Mouse (Mus musculus): ENCODE measurements around the gene Camta1.

Camta1 gene

GRCm38 (mm10) chr4:151861806-151862739 lies at the start of gene Camta1:
Gene Camta1 (minus strand): TSS chr4:151861876.
- DNase-seq (ENCODE audit: low spot score in 2 of 2): peak; percentile 99

GRCm38 (mm10) chr4:151908809-151909208 lies 47.1 kb upstream of the Camta1 start:
- no peak for DNase-seq (ENCODE audit: low spot score in 2 of 2)

DNA sequence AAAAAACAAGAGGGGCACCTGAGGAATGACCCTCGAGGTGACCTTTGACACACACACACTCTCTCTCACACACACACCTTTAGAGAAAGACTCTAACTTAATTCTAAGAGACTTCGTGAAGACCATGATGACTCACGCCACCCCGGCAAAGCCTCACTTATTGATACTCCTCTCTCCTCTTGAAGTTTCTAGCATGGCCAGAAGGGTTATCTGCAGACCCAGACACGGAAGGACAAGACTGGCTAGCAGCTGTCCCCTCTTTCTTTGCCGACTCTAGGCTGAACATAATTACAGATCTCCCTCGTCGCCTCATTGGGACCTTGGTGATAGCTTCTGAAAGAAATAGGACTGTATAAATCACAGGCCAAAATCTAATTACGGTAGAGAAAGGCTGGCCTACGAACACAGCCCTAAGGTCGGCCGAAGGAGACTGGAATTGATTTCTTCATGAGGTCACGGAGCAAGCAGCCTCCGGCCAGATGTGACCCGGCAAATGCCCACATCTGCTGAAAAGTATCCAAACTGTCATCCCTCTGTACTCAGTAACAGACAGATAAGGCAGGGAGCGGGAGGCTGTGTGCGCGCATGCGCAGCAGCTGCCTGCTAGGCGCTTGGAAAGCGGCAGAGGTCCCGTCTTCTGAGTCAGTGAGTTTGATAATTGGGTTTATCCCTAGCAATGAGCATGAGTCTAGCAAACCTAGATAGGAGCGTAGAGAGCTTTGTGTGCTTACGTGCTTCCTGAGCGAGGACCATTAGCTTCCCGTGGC lies 46.1 kb upstream of the Camta1 start:
- no peak for DNase-seq (ENCODE audit: low spot score in 2 of 2)

DNA sequence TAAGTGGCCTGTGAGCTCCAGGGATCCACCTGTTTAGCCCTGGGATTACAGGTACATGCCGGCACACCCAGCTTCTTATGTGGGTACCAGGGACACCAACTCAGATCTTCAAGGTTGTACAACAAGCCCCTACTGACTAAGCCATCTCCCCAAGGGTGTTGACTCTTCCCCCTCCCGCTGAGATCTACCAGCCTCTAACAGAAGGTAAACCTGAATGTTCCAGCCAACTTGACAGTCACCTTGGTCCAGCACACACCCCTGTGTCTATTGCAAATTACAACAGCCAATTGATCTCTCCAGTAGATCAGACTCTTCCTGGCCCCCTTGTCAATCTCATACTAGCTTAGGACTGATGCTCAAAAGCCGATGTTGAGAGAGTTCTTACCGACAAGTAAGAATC lies 43.9 kb upstream of the Camta1 start:
- DNase-seq (ENCODE audit: low spot score in 2 of 2): no peak

DNA sequence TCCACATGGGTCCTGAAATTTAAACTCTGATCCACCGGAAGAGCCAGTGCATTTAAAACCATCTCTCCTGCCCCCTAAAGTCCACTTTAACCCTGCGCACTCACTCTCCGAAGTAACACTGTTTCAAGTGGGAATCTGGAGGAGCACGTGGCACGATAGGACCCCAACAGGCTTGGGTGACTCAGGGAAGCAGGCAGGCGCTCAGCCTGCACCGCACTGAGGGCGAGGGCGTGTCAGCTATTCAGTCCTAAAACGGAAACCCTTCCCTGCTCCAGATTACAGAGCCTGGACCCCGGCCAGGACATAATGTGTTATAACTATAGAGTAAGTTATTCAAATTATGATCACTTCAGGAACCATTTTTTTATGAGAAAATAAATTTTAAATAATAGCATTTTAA lies 42.4 kb upstream of the Camta1 start:
- DNase-seq (ENCODE audit: low spot score in 2 of 2): no peak

DNA sequence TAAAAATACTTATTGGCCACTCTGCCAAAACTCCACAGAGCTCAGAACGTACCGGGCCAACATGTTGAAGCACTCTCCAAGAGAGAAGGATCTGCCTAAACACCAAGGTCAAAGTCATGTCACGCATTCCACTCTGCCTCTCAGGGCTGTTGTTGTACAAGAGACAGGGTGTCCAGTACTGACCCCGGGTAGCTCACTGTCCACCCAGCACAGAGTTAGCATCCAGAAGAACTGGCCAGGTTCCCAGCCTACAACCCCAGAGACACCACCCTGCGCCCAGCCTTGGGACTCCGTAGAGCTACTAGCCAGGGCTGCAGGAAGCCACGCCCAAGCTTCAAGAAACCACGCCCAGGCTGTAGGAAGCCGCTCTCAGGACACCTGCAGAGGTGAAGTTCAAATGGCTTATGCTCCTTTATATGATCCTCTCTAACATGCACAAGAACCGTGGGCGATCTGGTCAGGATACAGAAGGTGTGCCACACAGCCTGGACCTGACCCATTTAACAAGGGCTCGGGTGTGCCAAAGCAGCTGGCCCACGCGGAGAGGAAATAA lies 41.1 kb upstream of the Camta1 start:
- DNase-seq (ENCODE audit: low spot score in 2 of 2): no peak

DNA sequence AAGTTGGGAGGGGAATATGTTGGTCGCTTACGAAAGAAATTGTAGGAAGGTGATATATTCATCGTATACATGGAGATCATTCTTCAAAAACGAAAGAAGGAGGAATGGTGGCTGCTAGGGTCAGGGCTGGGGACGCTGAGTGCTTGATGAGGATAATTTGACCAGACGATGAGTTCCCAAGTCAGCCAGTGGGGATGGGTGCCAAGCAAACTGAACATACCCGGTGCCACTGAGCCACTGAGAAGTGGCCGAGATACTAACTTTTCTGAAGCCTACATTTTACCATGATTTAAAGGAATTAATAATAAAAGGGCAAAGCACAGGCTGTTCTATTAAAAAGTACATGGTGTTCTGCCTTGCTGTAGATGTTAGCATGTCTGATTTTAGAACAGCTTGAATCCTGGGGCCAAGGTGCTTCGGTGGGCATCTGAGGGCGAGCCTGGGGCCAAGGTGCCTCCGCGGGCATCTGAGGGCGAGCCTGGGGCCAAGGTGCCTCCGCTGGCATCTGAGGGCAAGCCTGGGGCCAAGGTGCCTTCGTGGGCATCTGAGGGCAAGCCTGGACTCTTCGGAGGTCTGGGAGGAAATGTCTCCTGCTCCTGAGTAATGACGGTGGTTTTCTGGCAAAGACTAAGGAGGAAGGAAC lies 40.5 kb upstream of the Camta1 start:
- no peak for DNase-seq (ENCODE audit: low spot score in 2 of 2)

GRCm38 (mm10) chr4:151901422-151901821 lies 39.7 kb upstream of the Camta1 start:
- no peak for DNase-seq (ENCODE audit: low spot score in 2 of 2)

DNA sequence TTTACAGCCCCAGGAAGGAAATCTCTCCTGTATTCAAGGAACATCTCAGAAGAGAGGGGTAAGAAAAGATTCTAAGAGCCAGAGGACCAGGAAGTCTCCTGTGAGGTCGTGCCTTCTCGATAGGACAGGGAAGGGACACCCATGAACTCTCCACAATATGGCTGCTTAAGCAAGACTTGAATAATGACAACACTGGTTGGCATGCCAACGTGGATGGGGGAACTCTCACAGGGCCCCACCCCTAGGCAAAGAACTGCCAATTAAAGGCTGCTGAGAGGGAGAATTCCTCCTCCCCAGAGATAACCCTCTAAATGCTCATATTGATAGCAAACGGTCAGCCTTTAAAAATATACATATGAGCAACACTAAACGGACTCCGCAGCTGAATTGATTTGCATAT lies 39.1 kb upstream of the Camta1 start:
- DNase-seq (ENCODE audit: low spot score in 2 of 2): no peak

DNA sequence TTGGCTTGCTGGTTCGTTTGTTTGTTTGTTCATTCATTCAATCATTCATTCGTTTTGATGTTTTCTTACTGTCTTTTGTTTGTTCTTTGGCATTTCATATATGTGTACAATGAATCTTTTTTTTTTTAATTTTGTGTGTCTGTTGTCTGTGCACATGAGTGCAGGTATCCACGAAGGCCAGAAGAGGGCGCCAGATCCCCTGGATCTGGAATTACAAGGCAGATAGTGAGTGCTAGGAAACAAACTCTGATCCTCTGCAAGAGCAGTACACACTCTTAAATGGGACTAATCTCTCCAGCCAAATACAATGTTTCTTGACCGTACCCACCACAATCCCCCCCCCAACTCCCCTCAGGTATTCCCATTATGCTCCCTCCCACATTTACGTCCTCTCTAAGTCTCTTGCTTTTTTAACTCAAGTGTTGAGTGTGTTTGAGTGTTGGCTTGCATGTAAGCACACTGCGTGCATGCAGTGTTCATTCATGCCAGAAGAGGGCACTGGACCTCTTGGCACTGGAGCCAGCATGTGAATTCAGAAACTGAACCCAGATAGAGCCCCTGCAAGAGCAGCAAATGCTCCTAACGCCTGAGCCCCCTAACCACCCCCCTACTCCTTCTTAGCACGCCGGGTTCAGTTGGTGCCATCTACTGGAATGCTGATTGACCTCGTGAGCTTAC lies 38.2 kb upstream of the Camta1 start:
- no peak for DNase-seq (ENCODE audit: low spot score in 2 of 2)

GRCm38 (mm10) chr4:151898600-151899245 lies 37.0 kb upstream of the Camta1 start:
- no peak for DNase-seq (ENCODE audit: low spot score in 2 of 2)

- DNase-seq (ENCODE audit: low spot score in 2 of 2): no peak
These were observed 35.5 kb upstream of the Camta1 start for GRCm38 (mm10) chr4:151897069-151897617.

- DNase-seq (ENCODE audit: low spot score in 2 of 2): no peak
These were observed 33.9 kb upstream of the Camta1 start for GRCm38 (mm10) chr4:151895624-151896023.

GRCm38 (mm10) chr4:151894926-151895325 lies 33.2 kb upstream of the Camta1 start:
- DNase-seq (ENCODE audit: low spot score in 2 of 2): no peak

- no peak for DNase-seq (ENCODE audit: low spot score in 2 of 2)
These were observed 31.6 kb upstream of the Camta1 start for GRCm38 (mm10) chr4:151893241-151893640.

GRCm38 (mm10) chr4:151881590-151881989 lies 19.9 kb upstream of the Camta1 start:
- no peak for DNase-seq (ENCODE audit: low spot score in 2 of 2)

DNA sequence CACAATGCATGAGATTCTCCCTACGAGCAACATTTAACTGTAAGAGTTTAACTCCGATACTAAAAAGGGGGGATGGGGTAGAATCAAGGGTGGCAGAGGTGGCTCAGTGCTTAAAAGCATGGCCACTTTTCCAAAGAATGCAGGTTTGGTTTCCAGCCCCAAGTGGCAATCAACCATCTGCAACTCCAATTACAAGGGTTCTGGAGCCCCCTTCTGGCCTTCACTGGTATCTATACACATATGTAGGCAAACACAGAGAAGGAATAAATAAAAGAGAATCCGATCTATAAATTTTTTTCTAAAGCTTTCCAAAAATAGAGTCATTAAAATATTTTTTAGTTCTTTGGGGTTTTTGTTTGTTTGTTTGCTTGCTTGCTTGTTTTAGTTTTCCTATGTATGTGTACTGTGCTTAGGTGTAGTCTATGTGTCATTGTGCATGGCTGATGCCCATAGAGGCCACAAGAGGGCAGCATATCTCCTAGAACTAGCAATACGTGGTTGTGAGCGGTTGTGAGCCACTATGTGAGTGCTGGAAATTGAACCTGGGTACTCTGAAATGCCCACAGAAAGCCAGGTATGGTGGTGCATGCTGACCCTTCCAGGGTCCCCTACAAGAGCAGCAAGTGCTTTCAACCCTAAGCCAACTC lies 18.5 kb upstream of the Camta1 start:
- DNase-seq (ENCODE audit: low spot score in 2 of 2): no peak

DNA sequence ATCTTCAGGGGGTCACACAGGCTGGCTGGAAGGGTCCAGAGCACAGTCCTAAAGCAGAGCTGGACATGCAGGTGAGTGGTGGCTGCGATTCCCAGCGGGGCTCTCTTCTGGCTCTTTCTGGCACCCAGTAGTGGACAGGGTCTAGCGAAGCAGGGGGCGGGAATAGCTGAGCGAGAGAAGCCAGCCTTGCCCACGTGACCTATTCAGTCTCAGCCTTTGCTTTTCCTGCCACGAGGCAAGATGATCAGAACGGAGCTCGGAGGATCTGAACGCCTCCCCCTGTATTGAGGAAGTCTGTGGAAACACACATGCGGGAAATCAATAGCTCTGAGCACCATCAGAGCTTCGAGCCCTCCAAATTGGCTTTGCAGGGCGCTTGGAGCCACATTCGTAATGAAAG lies 14.7 kb upstream of the Camta1 start:
- DNase-seq (ENCODE audit: low spot score in 2 of 2): no peak

GRCm38 (mm10) chr4:151863511-151863910 lies 1.8 kb upstream of the Camta1 start:
- DNase-seq (ENCODE audit: low spot score in 2 of 2): no peak

DNA sequence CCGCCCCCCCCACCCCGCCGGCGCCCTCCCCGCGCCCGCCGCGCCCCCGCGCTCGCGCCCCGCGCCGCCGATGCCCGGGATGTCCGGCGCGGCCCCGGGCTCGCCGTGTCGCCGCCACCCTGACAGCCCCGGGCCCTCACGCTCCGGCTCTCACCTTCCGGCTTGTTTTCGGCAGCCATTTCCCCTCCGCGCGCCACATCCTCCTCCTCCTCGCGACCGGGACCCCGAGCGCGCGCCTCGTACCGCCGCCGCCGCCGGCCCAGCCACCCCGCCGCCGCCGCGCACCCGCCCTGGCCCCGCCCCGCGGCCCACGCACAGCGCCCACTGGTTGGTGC lies 238 bp downstream of the Camta1 start:
- no peak for DNase-seq (ENCODE audit: low spot score in 2 of 2)

Measured in thymus, postnatal 10 days (tissue).